Mouse (Mus musculus) 3T3-L1 (cell line): Measurements from ENCODE around the gene Ndufb11.

Source experiments
- DNase-seq: peaks from one replicate; pipeline ENCODE4 v3.0.0-alpha.2; 2015; ENCODE audit warnings: low read depth, low spot score

The Ndufb11 gene

DNA sequence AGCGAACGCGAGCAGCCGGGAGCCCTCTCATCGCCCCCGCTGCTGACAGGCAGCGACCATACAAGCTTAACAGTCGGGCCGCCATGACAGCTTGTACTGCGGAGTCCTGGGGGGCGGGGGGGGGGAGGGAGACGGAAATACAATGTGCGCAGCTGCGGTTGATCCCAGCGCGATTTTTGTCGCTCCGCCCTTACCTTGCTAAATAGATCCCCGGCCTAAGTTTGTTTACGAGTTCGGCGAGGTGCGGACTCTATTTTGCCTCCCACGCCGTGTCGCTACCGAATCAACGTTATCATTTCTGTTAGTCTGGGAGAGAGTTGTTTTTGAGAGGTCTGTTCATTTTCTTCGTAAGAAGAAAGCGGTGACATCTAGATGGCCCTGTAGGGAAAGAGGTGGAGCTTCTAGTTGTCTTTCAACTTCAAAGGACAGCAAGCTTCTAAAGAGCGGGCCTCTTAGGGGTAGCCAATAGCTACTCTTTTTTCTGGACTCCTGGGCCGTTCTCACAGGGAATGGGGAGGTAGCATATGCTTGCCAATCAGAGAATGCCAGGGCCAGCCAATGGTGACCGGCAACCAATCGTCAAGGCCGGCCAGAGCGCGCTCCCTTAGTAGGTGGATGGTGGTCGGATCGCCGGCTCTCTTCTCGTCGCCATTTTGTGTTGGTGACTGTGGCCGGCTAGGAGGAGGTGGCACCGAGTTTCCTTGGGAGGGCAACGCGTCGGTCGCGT is at the start of gene Ndufb11, which contains the start of gene Rbm10:
TSS of gene Ndufb11 (minus strand) at position 444 of the 727 bp plus-strand sequence.
TSS of gene Rbm10 (plus strand) at position 328 of the 727 bp plus-strand sequence.
- DNase-seq = peak; percentile 89

GRCm38 (mm10) chrX:20663444-20663790 is 46.0 kb upstream of the Ndufb11 start:
- no peak for DNase-seq

DNA sequence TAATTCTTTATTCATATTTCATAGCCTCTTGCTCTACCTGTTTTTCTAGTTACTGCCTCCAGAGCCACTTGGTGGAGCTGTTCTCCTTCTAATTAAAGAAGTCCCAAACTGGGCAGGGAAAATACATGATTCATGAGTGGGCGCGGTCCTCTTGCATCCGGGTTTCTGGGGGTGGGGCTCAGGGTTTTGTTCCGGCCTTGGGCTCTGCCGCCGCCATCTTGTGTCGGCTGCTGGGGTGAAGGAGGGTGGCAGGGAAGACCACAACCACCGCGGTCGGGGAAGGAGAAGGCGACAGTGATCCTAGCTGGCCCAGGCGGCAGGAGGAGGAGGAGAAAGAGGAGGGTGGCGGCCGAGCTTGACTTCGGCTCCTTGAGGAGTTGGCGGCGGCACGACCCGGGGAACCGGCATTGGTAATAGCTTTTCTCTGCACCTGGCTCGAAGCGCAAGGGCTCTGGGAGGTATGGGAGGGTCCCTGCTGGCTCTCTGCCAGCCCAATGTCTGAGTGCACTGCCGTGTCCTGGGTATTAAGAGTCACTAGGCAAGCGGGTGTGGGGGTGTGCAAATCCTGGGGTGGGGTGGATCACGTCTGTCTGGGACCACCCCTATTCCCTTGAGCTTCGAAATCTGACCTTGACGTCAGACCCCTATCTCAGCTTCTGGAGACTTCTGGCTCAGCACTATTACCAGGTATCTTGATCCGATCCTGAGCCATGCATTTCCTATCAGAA is 45.5 kb upstream of the Ndufb11 start:
- peak; percentile 95 for DNase-seq

DNA sequence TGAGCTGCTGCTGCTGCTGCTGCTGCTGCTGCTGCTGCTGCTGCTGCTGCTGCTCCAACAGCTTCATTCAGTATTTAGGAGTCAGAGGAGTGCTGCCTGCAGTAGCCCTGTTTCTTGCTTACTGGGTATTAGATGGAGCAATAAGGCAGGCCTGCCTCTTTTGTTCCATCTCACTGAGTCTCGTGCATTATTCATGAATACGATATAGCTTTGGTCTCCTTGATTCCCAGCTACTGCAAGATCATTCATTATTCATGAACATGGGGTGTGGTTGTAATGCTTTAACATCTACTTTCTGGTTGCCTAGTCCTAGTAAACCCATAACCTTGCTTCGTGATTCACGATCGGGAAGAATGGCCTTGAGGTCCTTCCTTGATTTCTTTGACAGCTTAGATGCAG is 44.9 kb upstream of the Ndufb11 start:
- no peak for DNase-seq

GRCm38 (mm10) chrX:20658891-20659406 is 41.5 kb upstream of the Ndufb11 start:
- DNase-seq = peak; percentile 34

DNA sequence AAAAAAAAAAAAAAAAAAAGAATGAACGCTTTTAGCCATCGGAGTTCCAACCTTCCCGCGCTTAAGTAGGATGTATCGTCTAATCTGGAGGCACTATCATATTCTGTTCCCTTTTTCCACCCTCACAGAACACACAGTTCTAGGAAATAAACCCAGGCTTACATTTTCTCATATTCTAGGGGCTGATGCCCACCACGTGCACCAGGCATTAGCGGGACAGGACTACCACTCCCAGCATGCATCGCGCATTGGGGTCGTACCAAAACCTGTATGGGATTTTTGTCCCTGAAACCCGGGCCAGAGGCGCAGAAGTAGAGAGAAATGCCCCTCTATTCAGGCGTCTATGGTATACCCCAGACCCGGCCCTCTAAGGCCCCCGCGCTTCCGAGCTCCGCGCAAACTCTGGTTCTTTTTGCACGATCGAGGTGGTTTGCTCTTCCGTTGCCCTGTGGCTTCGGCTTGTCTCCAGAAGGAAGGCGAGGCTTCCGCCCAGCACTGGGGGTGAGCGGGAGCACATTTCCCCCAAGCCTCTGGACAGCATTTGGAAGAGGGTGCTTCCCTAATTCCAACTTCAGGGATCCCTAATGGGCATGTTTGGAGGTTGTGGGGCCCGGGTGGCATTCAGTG is 40.7 kb upstream of the Ndufb11 start, which contains the start of gene Uba1:
TSS of gene Uba1 (plus strand) at position 301 of the 627 bp plus-strand sequence.
- peak; percentile 92 for DNase-seq

DNA sequence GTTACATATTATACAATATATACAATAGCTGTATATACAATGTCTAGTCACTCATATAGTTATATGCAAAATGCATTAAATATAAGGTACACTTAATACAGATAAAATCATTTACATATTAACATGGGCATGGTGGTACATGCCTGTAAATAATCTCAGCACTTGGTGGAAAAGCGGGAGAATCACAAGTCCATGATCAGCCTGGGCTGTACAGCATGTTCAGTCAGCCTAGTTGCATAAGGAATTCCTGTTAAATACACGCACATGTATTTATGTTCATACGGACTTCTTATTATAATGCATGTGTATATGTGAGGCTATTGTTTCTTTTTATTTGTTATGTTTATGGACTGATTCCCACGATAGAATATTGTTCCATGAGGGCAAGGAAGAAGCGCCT is 40.2 kb upstream of the Ndufb11 start:
- peak; percentile 7 for DNase-seq

DNA sequence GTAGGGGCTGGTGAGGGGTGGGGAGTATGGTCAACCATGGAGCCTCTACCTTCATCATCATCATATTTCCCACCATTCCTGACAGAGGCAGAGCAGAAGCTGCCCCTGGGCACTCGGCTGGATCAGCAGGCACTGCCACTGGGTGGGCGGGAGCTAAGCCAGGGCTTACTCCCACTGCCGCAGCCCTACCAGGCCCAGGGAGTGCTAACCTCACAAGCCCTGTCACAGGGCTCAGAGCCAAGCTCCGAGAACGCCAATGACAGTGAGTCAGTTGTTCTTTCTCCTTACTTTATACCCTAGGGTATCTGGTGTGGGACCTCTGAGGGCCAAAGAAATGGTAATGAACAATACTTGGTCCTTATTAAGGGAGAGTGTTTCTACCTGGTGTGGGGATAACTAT is 27.4 kb upstream of the Ndufb11 start:
- DNase-seq = peak; percentile 6

DNA sequence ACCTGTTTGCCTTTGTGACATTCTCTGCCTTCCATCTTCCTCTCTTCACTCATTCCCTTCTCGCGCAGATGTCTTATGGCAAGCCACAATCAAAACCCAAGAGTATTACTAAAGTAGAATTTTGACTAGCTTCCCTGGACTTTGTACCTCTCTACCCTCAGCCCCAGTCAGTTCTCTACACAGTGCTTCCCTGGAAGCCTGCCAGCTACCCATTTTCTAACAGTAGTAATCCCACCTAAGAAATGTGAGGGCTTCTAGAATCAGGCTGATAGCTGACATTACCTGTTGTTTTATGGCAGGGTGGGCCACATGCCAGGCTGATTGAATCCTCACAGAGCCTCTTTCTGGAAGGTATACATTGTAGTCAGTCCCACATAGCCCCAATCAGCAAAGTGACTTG is 20.7 kb upstream of the Ndufb11 start:
- no peak for DNase-seq

GRCm38 (mm10) chrX:20617903-20618399 is 532 bp upstream of the Ndufb11 start:
- peak; percentile 20 for DNase-seq

GRCm38 (mm10) chrX:20616861-20617175 is 601 bp downstream of the Ndufb11 start:
- no peak for DNase-seq

GRCm38 (mm10) chrX:20608500-20608899 is 8.9 kb downstream of the Ndufb11 start:
- no peak for DNase-seq

- peak; percentile 33 for DNase-seq
Measured at GRCm38 (mm10) chrX:20587968-20588367, 29.5 kb downstream of the Ndufb11 start.

DNA sequence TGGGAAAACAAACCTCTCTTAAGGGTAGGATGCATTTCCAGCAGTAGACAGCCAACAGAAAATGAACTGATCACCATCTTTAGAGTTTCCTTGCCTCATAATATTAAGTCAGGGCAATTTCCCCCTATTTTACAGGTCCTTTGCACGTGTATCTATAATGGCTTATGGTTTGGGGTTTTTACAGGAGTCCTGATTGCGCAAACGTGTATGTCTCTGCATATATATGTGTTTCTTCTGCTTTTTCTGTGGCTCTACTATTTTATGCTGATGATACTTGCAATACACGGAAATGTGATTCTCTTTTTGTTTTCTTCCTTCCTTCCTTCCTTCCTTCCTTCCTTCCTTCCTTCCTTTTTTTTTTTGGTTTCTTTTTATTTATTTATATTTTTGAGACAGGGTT is 43.5 kb downstream of the Ndufb11 start:
- no peak for DNase-seq

DNA sequence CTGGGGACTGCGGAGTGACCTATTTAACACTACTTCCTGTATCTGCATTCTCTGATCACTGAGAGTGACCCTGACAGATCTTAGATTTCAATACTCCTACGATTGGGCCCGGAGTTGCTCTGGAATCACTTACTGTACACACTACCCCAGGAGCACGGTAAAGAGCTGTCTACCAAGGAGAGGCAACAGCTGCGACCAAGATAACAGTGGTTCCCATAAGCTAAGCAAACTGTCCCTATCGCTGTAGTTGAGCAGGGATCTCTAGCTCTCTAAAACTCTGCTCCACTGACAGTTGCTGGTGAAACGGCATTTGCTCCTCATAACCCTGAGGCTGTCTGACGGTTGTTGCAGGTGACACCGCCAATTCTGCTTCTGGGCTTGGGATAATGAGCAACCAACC is 44.7 kb downstream of the Ndufb11 start:
- DNase-seq = no peak

GRCm38 (mm10) chrX:20571024-20571423 is 46.4 kb downstream of the Ndufb11 start:
- peak; percentile 29 for DNase-seq
